Mouse (Mus musculus): ENCODE results near the gene Armc8. TPM values are rescaled to one million over a fixed set of nuclear protein-coding genes. Genes with fewer than 3 reads are reported as not detected.
A peak's percentile ranks its signal among the peaks of the same experiment; 100 is the strongest.

Gene Armc8
- polyA plus RNA-seq, 2 experiments, result 17.8 to 17.9 TPM

DNA sequence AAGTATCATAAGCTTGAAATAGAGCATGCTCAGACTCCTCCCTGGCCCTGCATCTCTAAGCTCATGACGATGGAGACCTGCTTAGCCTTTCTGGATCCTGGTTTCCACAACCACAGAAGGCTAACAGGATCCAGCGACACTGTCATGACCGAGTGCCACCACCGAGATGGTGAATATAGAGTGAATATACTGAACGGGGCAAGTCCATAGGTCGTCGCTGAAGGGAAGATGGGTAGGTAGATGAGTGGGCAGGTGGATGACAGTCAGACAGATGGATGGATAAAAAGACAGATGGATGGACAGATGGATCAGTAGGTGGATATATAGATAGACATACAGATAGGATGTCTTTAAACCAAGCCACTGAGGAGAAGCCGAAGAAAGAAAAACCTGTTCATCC lies 137.4 kb downstream of the Armc8 start:
- 93% methylated on average over 8 of the region's 8 CpGs for WGBS
- Histone ChIP-seq H3K36me3 (ENCODE audit: control insufficient read depth, insufficient read depth, low read length) (no peaks in the 10 kb centered on the region), H3K9me3 (ENCODE audit: control insufficient read depth, low read length) (no peaks in the 10 kb centered on the region), H3K4me2 (replicated peaks; ENCODE audit: low read depth, low read length, severe bottlenecking) (no peak overlapping the region), H3K27me3 (ENCODE audit: control insufficient read depth, insufficient read depth, low read length) (no peaks in the 10 kb centered on the region), H3K4me3 (replicated peaks; ENCODE audit: low read length) (no peak overlapping the region), H3K27ac (replicated peaks; ENCODE audit: low read depth, low read length) (no peak overlapping the region), H3K9ac (ENCODE audit: low read depth, low read length, severe bottlenecking) (no peak overlapping the region), H3K4me1 (ENCODE audit: control insufficient read depth, insufficient read depth, low read length) (peaks cover 28% of the 10 kb centered on the region)
- no peak for TF ChIP-seq POLR2A (IDR thresholded peaks at IDR 0.05; ENCODE audit: borderline replicate concordance, extremely low read depth, insufficient read depth, insufficient read length)
- ATAC-seq (ENCODE audit: low FRiP score, low read depth), result no peak
- no peak for DNase-seq (ENCODE audit: low spot score)

DNA sequence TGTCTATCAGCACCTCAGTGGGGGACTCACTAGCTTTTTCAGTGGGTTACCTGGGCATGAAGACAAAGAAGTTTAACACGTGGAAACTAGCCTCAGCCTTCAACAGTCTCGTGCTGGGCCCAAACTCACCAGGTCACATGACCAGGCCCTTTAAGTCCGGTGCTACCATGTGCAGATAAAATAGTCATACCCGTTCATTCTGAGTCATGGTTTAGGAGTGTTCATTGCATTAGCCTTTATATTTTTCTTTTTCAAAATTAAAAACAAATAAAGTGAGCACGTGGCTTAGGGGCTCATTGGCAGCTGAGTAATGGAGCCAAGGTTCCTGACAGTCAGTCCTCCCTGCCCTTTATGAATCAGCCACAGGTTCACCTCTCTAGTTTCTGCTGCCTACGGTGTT lies 137.9 kb downstream of the Armc8 start:
- no peaks in the 10 kb centered on the region for H3K9me3 ChIP-seq (ENCODE audit: control insufficient read depth, low read length)
- 86% methylated on average over 6 of the region's 6 CpGs for WGBS
- no peaks in the 10 kb centered on the region for H3K36me3 ChIP-seq (ENCODE audit: control insufficient read depth, insufficient read depth, low read length)
- no peak overlapping the region for H3K4me2 ChIP-seq (replicated peaks; ENCODE audit: low read depth, low read length, severe bottlenecking)
- no peaks in the 10 kb centered on the region for H3K27me3 ChIP-seq (ENCODE audit: control insufficient read depth, insufficient read depth, low read length)
- H3K9ac ChIP-seq (ENCODE audit: low read depth, low read length, severe bottlenecking), result no peak overlapping the region
- no peak overlapping the region for H3K4me3 ChIP-seq (replicated peaks; ENCODE audit: low read length)
- ATAC-seq (ENCODE audit: low FRiP score, low read depth) (no peak), DNase-seq (ENCODE audit: low spot score) (no peak)
- no peak overlapping the region for H3K27ac ChIP-seq (replicated peaks; ENCODE audit: low read depth, low read length)
- H3K4me1 ChIP-seq (ENCODE audit: control insufficient read depth, insufficient read depth, low read length), result peaks cover 30% of the 10 kb centered on the region
- TF ChIP-seq POLR2A (IDR thresholded peaks at IDR 0.05; ENCODE audit: borderline replicate concordance, extremely low read depth, insufficient read depth, insufficient read length), result no peak

DNA sequence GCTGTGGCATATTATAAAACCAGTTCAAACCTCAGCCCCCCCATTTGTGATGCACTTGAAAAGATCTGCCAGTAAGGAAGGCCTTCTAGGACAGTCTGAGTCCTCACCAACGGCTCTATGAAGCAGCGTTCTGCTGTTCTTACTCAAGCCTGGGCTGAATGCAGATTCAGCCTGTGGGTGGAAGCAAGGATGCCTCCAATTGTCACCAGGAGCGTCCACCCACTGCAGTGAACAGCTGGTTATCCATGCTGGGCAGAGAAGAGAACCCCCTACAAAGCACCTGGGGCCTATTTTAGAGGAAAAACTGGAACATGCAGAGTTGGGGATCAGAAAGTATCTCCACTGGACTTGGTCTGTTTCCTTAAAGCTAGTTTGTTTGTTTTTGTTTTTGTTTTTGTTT lies 138.9 kb downstream of the Armc8 start:
- H3K27ac ChIP-seq (replicated peaks; ENCODE audit: low read depth, low read length), result no peak overlapping the region
- TF ChIP-seq POLR2A (IDR thresholded peaks at IDR 0.05; ENCODE audit: borderline replicate concordance, extremely low read depth, insufficient read depth, insufficient read length), result no peak
- no peaks in the 10 kb centered on the region for H3K9me3 ChIP-seq (ENCODE audit: control insufficient read depth, low read length)
- no peaks in the 10 kb centered on the region for H3K36me3 ChIP-seq (ENCODE audit: control insufficient read depth, insufficient read depth, low read length)
- no peak overlapping the region for H3K9ac ChIP-seq (ENCODE audit: low read depth, low read length, severe bottlenecking)
- 86% methylated on average over 3 of the region's 3 CpGs for WGBS
- H3K4me1 ChIP-seq (ENCODE audit: control insufficient read depth, insufficient read depth, low read length), result peaks cover 37% of the 10 kb centered on the region
- H3K4me3 ChIP-seq (replicated peaks; ENCODE audit: low read length), result no peak overlapping the region
- ATAC-seq (ENCODE audit: low FRiP score, low read depth) (no peak), DNase-seq (ENCODE audit: low spot score) (no peak)
- no peaks in the 10 kb centered on the region for H3K27me3 ChIP-seq (ENCODE audit: control insufficient read depth, insufficient read depth, low read length)
- H3K4me2 ChIP-seq (replicated peaks; ENCODE audit: low read depth, low read length, severe bottlenecking), result no peak overlapping the region

DNA sequence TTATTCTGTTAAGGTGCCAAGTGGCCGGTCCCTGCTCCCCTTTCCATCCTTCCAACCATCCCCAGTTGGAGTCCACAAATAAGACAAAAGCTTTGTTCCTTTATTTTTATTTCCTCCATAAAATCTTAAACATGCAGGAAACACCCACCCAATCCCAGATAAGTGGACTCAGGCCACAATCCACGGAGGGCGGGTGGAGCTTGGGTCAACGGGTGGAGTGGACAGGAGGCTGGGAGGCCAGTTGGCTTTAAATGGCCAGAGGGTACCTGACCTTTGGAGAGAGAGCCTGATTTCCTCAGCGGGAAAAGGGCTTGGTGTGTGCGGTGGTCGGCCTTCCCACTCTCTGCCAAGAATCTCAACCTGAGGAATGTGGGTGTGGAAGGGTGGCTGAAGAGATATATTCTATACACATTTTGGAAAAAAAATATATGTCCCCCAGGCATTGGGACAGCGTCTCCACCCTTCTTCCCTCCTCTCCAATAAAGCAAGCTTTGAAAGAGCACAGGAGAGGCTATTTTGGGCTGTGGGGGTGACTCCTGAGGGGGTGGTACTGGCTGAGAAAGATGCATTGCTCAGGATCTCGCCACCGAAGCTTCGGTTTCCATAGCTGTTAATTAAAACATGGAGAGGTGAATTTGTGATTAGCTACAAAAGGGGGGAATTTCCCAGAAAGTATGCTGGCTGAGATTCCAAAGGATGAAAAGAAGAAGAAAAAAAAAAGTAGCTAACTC lies 139.9 kb downstream of the Armc8 start:
- no peak for TF ChIP-seq POLR2A (IDR thresholded peaks at IDR 0.05; ENCODE audit: borderline replicate concordance, extremely low read depth, insufficient read depth, insufficient read length)
- 57% methylated on average over 11 of the region's 11 CpGs for WGBS

More for the DNA sequence above, 139.9 kb downstream of the Armc8 start:
- DNase-seq (ENCODE audit: low spot score) (no peak), ATAC-seq (ENCODE audit: low FRiP score, low read depth) (peak; percentile 9; the same call in 1 of the 2 replicates)
- peaks cover 44% of the 10 kb centered on the region for H3K4me1 ChIP-seq (ENCODE audit: control insufficient read depth, insufficient read depth, low read length)
- H3K4me2 ChIP-seq (replicated peaks; ENCODE audit: low read depth, low read length, severe bottlenecking), result no peak overlapping the region
- H3K27ac ChIP-seq (replicated peaks; ENCODE audit: low read depth, low read length), result no peak overlapping the region
- H3K9me3 ChIP-seq (ENCODE audit: control insufficient read depth, low read length), result no peaks in the 10 kb centered on the region
- no peak overlapping the region for H3K9ac ChIP-seq (ENCODE audit: low read depth, low read length, severe bottlenecking)
- H3K27me3 ChIP-seq (ENCODE audit: control insufficient read depth, insufficient read depth, low read length), result no peaks in the 10 kb centered on the region
- H3K4me3 ChIP-seq (replicated peaks; ENCODE audit: low read length), result no peak overlapping the region
- H3K36me3 ChIP-seq (ENCODE audit: control insufficient read depth, insufficient read depth, low read length), result no peaks in the 10 kb centered on the region

Other genes with a start within 250 kb of the Armc8 start
- gene Esyt3, start 210.3 kb downstream of the Armc8 start, polyA plus RNA-seq (2012; rRNA removed), result 1.1 and 1.2 TPM in 2 replicates
- gene Esyt3, start 210.3 kb downstream of the Armc8 start, polyA plus RNA-seq (2014; fragmentation: Nextera tagmentation; extraction: Ambion mirVana), result 0.59 and 0.69 TPM in 2 replicates
- 23.3 and 30.9 TPM in 2 replicates for gene Mras, start 131.5 kb downstream of the Armc8 start, polyA plus RNA-seq (2012; rRNA removed)
- 23.7 and 29.0 TPM in 2 replicates for gene Mras, start 131.5 kb downstream of the Armc8 start, polyA plus RNA-seq (2014; fragmentation: Nextera tagmentation; extraction: Ambion mirVana)
- gene Nme9, start 117.4 kb downstream of the Armc8 start, polyA plus RNA-seq (2012; rRNA removed), result not detected in 2 replicates
- not detected in 2 replicates for gene Nme9, start 117.4 kb downstream of the Armc8 start, polyA plus RNA-seq (2014; fragmentation: Nextera tagmentation; extraction: Ambion mirVana)
- gene Dbr1, start 6.9 kb upstream of the Armc8 start, polyA plus RNA-seq (2012; rRNA removed), result 16.7 and 18.0 TPM in 2 replicates
- 21.3 and 23.1 TPM in 2 replicates for gene Dbr1, start 6.9 kb upstream of the Armc8 start, polyA plus RNA-seq (2014; fragmentation: Nextera tagmentation; extraction: Ambion mirVana)
- gene A4gnt, start 43.6 kb upstream of the Armc8 start, polyA plus RNA-seq (2012; rRNA removed), result not detected in 2 replicates
- not detected in 2 replicates for gene A4gnt, start 43.6 kb upstream of the Armc8 start, polyA plus RNA-seq (2014; fragmentation: Nextera tagmentation; extraction: Ambion mirVana)
- gene Dzip1l, start 60.6 kb upstream of the Armc8 start, polyA plus RNA-seq (2012; rRNA removed), result 20.7 and 24.4 TPM in 2 replicates
- 18.2 and 20.3 TPM in 2 replicates for gene Dzip1l, start 60.6 kb upstream of the Armc8 start, polyA plus RNA-seq (2014; fragmentation: Nextera tagmentation; extraction: Ambion mirVana)
- not detected in 2 replicates for gene Cldn18, start 148.4 kb upstream of the Armc8 start, polyA plus RNA-seq (2012; rRNA removed)
- not detected in 2 replicates for gene Cldn18, start 148.4 kb upstream of the Armc8 start, polyA plus RNA-seq (2014; fragmentation: Nextera tagmentation; extraction: Ambion mirVana)

Data from limb, embryonic 14.5 days (tissue).